Mouse (Mus musculus) E14TG2a.4 (cell line): ENCODE data around the gene Stac2.

ENCODE experiments used
- CTCF ChIP-seq: conservative IDR thresholded peaks from 2 replicates; pipeline ENCODE4 v1.5.1; 2014; ENCODE audit warnings: low read length
- NANOG ChIP-seq: IDR thresholded peaks from 2 replicates; pipeline ENCODE4 v1.6.1; 2014; ENCODE audit warnings: borderline replicate concordance, low read length, mixed read lengths
- POU5F1 ChIP-seq: IDR thresholded peaks from 2 replicates; pipeline ENCODE4 v1.6.1; 2014; ENCODE audit warnings: low read length, borderline replicate concordance

DNA sequence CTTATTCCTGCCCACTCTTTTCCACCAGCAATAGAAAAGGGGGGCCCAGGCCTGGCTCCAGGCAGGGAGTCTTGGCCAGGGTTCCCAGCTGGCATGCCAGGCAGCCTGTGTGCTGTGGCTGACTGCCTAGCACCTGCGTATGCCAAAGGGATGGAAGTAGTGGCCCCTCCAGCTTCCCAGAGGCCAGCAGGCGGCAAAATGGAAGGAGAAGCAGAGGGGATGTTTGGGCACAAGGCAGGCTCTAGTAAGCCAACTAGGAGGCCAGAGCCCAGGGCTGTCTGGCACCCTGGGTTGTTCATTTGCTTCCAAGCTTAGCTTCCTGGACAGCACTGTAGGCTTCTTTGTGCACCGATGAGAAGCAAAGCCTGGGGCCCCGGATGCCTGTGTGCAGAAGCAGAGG, 5.5 kb downstream of the Stac2 start:
- TF ChIP-seq CTCF (no peak), POU5F1 (no peak), NANOG (no peak)
